Mouse (Mus musculus) kidney, postnatal 0 days (tissue): Measurements from ENCODE around the gene Prok1. TPM values are rescaled to one million over a fixed set of nuclear protein-coding genes. Genes with fewer than 3 reads are reported as not detected.

Experiments
- ATAC-seq: fragments of 200-750 bp; cut with Nextera tagmentation; replicated peaks from 2 replicates; pipeline ENCODE4 v1.8.0; 2017; ENCODE audit warnings: low read depth, moderate number of reproducible peaks, moderate TSS enrichment, moderate library complexity; ENCODE audit not compliant: low FRiP score
- DNase-seq: peaks from one replicate; pipeline ENCODE4 v3.0.0-alpha.2; 2016; ENCODE audit warnings: low spot score
- H3K27ac ChIP-seq: fragments of 300-500 bp; sonication (generic); 2 replicates; pipeline ENCODE4 v1.5.1; 2014; ENCODE audit warnings: mild to moderate bottlenecking
- H3K27me3 ChIP-seq: fragments of 300-500 bp; sonication (generic); 2 replicates; pipeline ENCODE4 v1.6.1; 2014; ENCODE audit warnings: low read length, mixed read lengths; ENCODE audit not compliant: insufficient read depth
- H3K36me3 ChIP-seq: fragments of 300-500 bp; sonication (generic); 2 replicates; pipeline ENCODE4 v1.6.1; 2014; ENCODE audit warnings: low read length, mixed read lengths; ENCODE audit not compliant: insufficient read depth
- H3K4me1 ChIP-seq: fragments of 300-500 bp; sonication (generic); replicated peaks from 2 replicates; pipeline ENCODE4 v1.6.1; 2014; ENCODE audit warnings: antibody characterized with exemption, low read length, mixed read lengths; ENCODE audit not compliant: insufficient read depth
- H3K4me2 ChIP-seq: fragments of 300-500 bp; sonication (generic); 2 replicates; pipeline ENCODE4 v1.6.1; 2014; ENCODE audit warnings: mild to moderate bottlenecking, low read length, moderate library complexity, mixed read lengths
- H3K4me3 ChIP-seq: fragments of 300-500 bp; sonication (generic); replicated peaks from 2 replicates; pipeline ENCODE4 v1.5.1; 2014; ENCODE audit warnings: low read depth, low read length
- H3K9ac ChIP-seq: fragments of 300-500 bp; sonication (generic); 2 replicates; pipeline ENCODE4 v1.6.1; 2014; ENCODE audit warnings: low read depth, low read length
- H3K9me3 ChIP-seq: fragments of 300-500 bp; sonication (generic); replicated peaks from 2 replicates; pipeline ENCODE4 v1.6.1; 2016; ENCODE audit warnings: low read length, inconsistent platforms, mixed read lengths
- CTCF ChIP-seq: IDR thresholded peaks from 2 replicates; pipeline ENCODE4 v1.5.1; 2016; ENCODE audit warnings: antibody characterized with exemption, low read depth, mild to moderate bottlenecking, moderate library complexity
- WGBS: fragments of 180-500 bp; shearing (Covaris S2); extraction: QIAGEN DNeasy Blood & Tissue Kit; methylation state at CpG from one replicate; pipeline ENCODE4 v1.1.7; 2014; 5-methylcytosine and 5-hydroxymethylcytosine counted together
- polyA plus RNA-seq: library from polyadenylated mRNA; unstranded; fragments of >200 nt; fragmentation: Nextera tagmentation; extraction: Ambion mirVana; gene quantifications from 2 replicates; pipeline ENCODE4 v1.2.1, GENCODE M21; 2015

Gene Prok1
- polyA plus RNA-seq, 1 experiment from 2014 or later, result 0.09 TPM

GRCm38 (mm10) chr3:107257924-107258323 lies 18.4 kb upstream of the Prok1 start:
- H3K4me3 ChIP-seq, result no peak overlapping the region
- H3K27me3 ChIP-seq, result no peaks in the 10 kb centered on the region
- no peaks in the 10 kb centered on the region for H3K4me1 ChIP-seq
- H3K9me3 ChIP-seq, result no peaks in the 10 kb centered on the region
- WGBS, result 56% methylated on average over 5 of the region's 5 CpGs
- no peak for TF ChIP-seq CTCF
- H3K27ac ChIP-seq, result no peak overlapping the region
- DNase-seq (no peak), ATAC-seq (no peak)
- H3K36me3 ChIP-seq, result no peaks in the 10 kb centered on the region
- H3K4me2 ChIP-seq, result no peak overlapping the region
- no peak overlapping the region for H3K9ac ChIP-seq

- 53% methylated on average over 7 of the region's 7 CpGs for WGBS
- DNase-seq, result peak; percentile 25
- Histone ChIP-seq H3K27ac (no peak overlapping the region), H3K4me2 (no peak overlapping the region), H3K4me3 (no peak overlapping the region), H3K9ac (no peak overlapping the region), H3K36me3 (no peaks in the 10 kb centered on the region), H3K4me1 (no peaks in the 10 kb centered on the region), H3K9me3 (no peaks in the 10 kb centered on the region), H3K27me3 (no peaks in the 10 kb centered on the region)
- ATAC-seq, result no peak
- TF ChIP-seq CTCF, result no peak
Observed at GRCm38 (mm10) chr3:107256724-107257123, 17.2 kb upstream of the Prok1 start.

GRCm38 (mm10) chr3:107255992-107256391 lies 16.5 kb upstream of the Prok1 start:
- Histone ChIP-seq H3K4me2 (no peak overlapping the region), H3K27me3 (no peaks in the 10 kb centered on the region), H3K27ac (no peak overlapping the region), H3K9me3 (no peaks in the 10 kb centered on the region), H3K36me3 (no peaks in the 10 kb centered on the region), H3K4me1 (no peaks in the 10 kb centered on the region), H3K9ac (no peak overlapping the region), H3K4me3 (no peak overlapping the region)
- DNase-seq, result no peak
- ATAC-seq, result no peak
- WGBS, result 77% methylated on average over 3 of the region's 3 CpGs
- no peak for TF ChIP-seq CTCF

- no peaks in the 10 kb centered on the region for H3K27me3 ChIP-seq
- no peak overlapping the region for H3K9ac ChIP-seq
- no peak overlapping the region for H3K27ac ChIP-seq
- no peaks in the 10 kb centered on the region for H3K4me1 ChIP-seq
- DNase-seq (no peak), ATAC-seq (no peak)
- H3K4me3 ChIP-seq, result no peak overlapping the region
- 66% methylated on average over 5 of the region's 5 CpGs for WGBS
- H3K36me3 ChIP-seq, result no peaks in the 10 kb centered on the region
- TF ChIP-seq CTCF, result no peak
- H3K9me3 ChIP-seq, result no peaks in the 10 kb centered on the region
- H3K4me2 ChIP-seq, result no peak overlapping the region
Observed at GRCm38 (mm10) chr3:107253925-107254324, 14.4 kb upstream of the Prok1 start.

- no peak overlapping the region for H3K9ac ChIP-seq
- ATAC-seq, result no peak; the same call in 1 of the 2 replicates
- no peaks in the 10 kb centered on the region for H3K36me3 ChIP-seq
- DNase-seq, result peak; percentile 53
- 30% methylated on average over 4 of the region's 4 CpGs for WGBS
- H3K4me3 ChIP-seq, result no peak overlapping the region
- no peaks in the 10 kb centered on the region for H3K4me1 ChIP-seq
- no peak overlapping the region for H3K4me2 ChIP-seq
- no peak for TF ChIP-seq CTCF
- 0 out of 2 replicates have a peak overlapping the region, but pooled peaks have one; percentile 8 for H3K27ac ChIP-seq
- no peaks in the 10 kb centered on the region for H3K27me3 ChIP-seq
- no peaks in the 10 kb centered on the region for H3K9me3 ChIP-seq
Observed at GRCm38 (mm10) chr3:107252035-107252434, 12.5 kb upstream of the Prok1 start.

- ATAC-seq (no peak), DNase-seq (no peak)
- H3K27ac ChIP-seq, result no peak overlapping the region
- no peaks in the 10 kb centered on the region for H3K36me3 ChIP-seq
- H3K4me1 ChIP-seq, result no peaks in the 10 kb centered on the region
- 25% methylated on average over 2 of the region's 2 CpGs for WGBS
- no peak for TF ChIP-seq CTCF
- no peak overlapping the region for H3K4me3 ChIP-seq
- no peak overlapping the region for H3K4me2 ChIP-seq
- no peak overlapping the region for H3K9ac ChIP-seq
- H3K9me3 ChIP-seq, result no peaks in the 10 kb centered on the region
- H3K27me3 ChIP-seq, result no peaks in the 10 kb centered on the region
Observed at GRCm38 (mm10) chr3:107250320-107250719, 10.8 kb upstream of the Prok1 start.

- no peak overlapping the region for H3K4me3 ChIP-seq
- peak; percentile 59; the same call in 1 of the 2 replicates for ATAC-seq
- DNase-seq, result no peak
Observed at GRCm38 (mm10) chr3:107249042-107249441, 9.5 kb upstream of the Prok1 start.

More at GRCm38 (mm10) chr3:107249042-107249441, 9.5 kb upstream of the Prok1 start:
- Histone ChIP-seq H3K4me1 (no peaks in the 10 kb centered on the region), H3K9me3 (no peaks in the 10 kb centered on the region), H3K27ac (no peak overlapping the region), H3K27me3 (no peaks in the 10 kb centered on the region), H3K4me2 (no peak overlapping the region), H3K36me3 (no peaks in the 10 kb centered on the region), H3K9ac (no peak overlapping the region)
- 57% methylated on average over 3 of the region's 3 CpGs for WGBS
- no peak for TF ChIP-seq CTCF
